Mouse (Mus musculus) brain, embryonic 14.5 days (tissue): ENCODE measurements around the gene Cutal. TPM values are rescaled to one million over a fixed set of nuclear protein-coding genes. Genes with fewer than 3 reads are reported as not detected.

ENCODE experiments used
- DNase-seq: peaks from one replicate; pipeline ENCODE4 v3.0.0-alpha.2; 2011; ENCODE audit warnings: low read depth
- CTCF ChIP-seq: fragments of 200-500 bp; IDR thresholded peaks from 2 replicates; pipeline ENCODE4 v1.5.1; 2012; ENCODE audit warnings: inconsistent platforms, mild to moderate bottlenecking, moderate library complexity, borderline replicate concordance; ENCODE audit not compliant: insufficient read depth, insufficient read length; ENCODE audit errors: extremely low read depth
- POLR2A ChIP-seq: fragments of 200-500 bp; IDR thresholded peaks from 2 replicates; pipeline ENCODE4 v1.6.1; 2012; ENCODE audit warnings: mild to moderate bottlenecking, inconsistent platforms, borderline replicate concordance; ENCODE audit not compliant: poor library complexity, insufficient read depth, insufficient read length, severe bottlenecking; ENCODE audit errors: extremely low read depth
- polyA plus RNA-seq: library from polyadenylated mRNA; depleted of rRNA; stranded (reverse); fragments of >200 nt; gene quantifications from 2 replicates; pipeline ENCODE4 v1.2.3, GENCODE M21; 2012

Cutal gene
- polyA plus RNA-seq, 1 experiment = 0.16 TPM

GRCm38 (mm10) chr2:34900412-34900811 is 26.2 kb downstream of the Cutal start:
- TF ChIP-seq CTCF (no peak), POLR2A (no peak)
- DNase-seq = peak; percentile 7

GRCm38 (mm10) chr2:34901726-34902125 is 27.5 kb downstream of the Cutal start:
- DNase-seq = no peak
- TF ChIP-seq POLR2A (no peak), CTCF (no peak)

- no peak for DNase-seq
- TF ChIP-seq POLR2A = no peak
- TF ChIP-seq CTCF = no peak
Measured at GRCm38 (mm10) chr2:34902731-34903130, 28.5 kb downstream of the Cutal start.

- TF ChIP-seq CTCF (no peak), POLR2A (no peak)
- DNase-seq = no peak
Measured at GRCm38 (mm10) chr2:34903191-34903590, 29.0 kb downstream of the Cutal start.

GRCm38 (mm10) chr2:34903652-34904405 is 29.6 kb downstream of the Cutal start:
- TF ChIP-seq CTCF (no peak), POLR2A (no peak)
- peak; percentile 8 for DNase-seq

- peak; percentile 99 for DNase-seq
- TF ChIP-seq CTCF (no peak), POLR2A (no peak)
Measured at GRCm38 (mm10) chr2:34904849-34905542, 30.8 kb downstream of the Cutal start.

GRCm38 (mm10) chr2:34906426-34906825 is 32.2 kb downstream of the Cutal start:
- DNase-seq = no peak
- TF ChIP-seq POLR2A (no peak), CTCF (no peak)

GRCm38 (mm10) chr2:34906861-34907604 is 32.8 kb downstream of the Cutal start:
- peak; percentile 12 for DNase-seq
- TF ChIP-seq POLR2A = no peak
- TF ChIP-seq CTCF = no peak

GRCm38 (mm10) chr2:34909719-34910118 is 35.5 kb downstream of the Cutal start:
- DNase-seq = no peak
- TF ChIP-seq POLR2A (no peak), CTCF (no peak)

- no peak for TF ChIP-seq POLR2A
- no peak for TF ChIP-seq CTCF
- DNase-seq = no peak
Measured at GRCm38 (mm10) chr2:34911871-34912270, 37.7 kb downstream of the Cutal start.

- DNase-seq = no peak
- TF ChIP-seq CTCF = no peak
- no peak for TF ChIP-seq POLR2A
Measured at GRCm38 (mm10) chr2:34912613-34913012, 38.4 kb downstream of the Cutal start.
